Mouse (Mus musculus) spleen, postnatal 0 days (tissue): ENCODE data around the gene Olfr23. TPM values are rescaled to one million over a fixed set of nuclear protein-coding genes. Genes with fewer than 3 reads are reported as not detected.

ENCODE experiments used
- polyA plus RNA-seq: library from polyadenylated mRNA; unstranded; fragments of >200 nt; fragmentation: Nextera tagmentation; extraction: Ambion mirVana; gene quantifications from 2 replicates; pipeline ENCODE4 v1.2.1, GENCODE M21; 2015

Olfr23 gene
- polyA plus RNA-seq: not detected in 2 replicates

GRCm38 (mm10) chr11:73936377-73936776 is at the start of gene Olfr23:
Gene Olfr23, plus strand, starts transcription at chr11:73936677.

GRCm38 (mm10) chr11:73890671-73891070 is 45.8 kb upstream of the Olfr23 start, which contains the start of gene Olfr394:
Gene Olfr394, minus strand, starts transcription at chr11:73890771.

GRCm38 (mm10) chr11:73909199-73909598 is 27.3 kb upstream of the Olfr23 start, which contains the start of gene Olfr395:
Gene Olfr395, minus strand, starts transcription at chr11:73909299.

GRCm38 (mm10) chr11:73960517-73960916 is 24.0 kb downstream of the Olfr23 start, which contains the start of gene Olfr397:
Gene Olfr397, plus strand, starts transcription at chr11:73960817.

GRCm38 (mm10) chr11:73990307-73990706 is 53.8 kb downstream of the Olfr23 start, which contains the start of gene Olfr398:
Gene Olfr398, minus strand, starts transcription at chr11:73990407.

Other genes with a start within 250 kb of the Olfr23 start
- gene Zfp735, start 247.9 kb upstream of the Olfr23 start, polyA plus RNA-seq: not detected in 2 replicates
- not detected in 2 replicates for gene Olfr389, start 156.0 kb upstream of the Olfr23 start, polyA plus RNA-seq
- not detected in 2 replicates for gene Olfr390, start 153.7 kb upstream of the Olfr23 start, polyA plus RNA-seq
- gene Olfr391-ps, start 133.6 kb upstream of the Olfr23 start, polyA plus RNA-seq: not detected in 2 replicates
- gene Olfr392, start 119.6 kb upstream of the Olfr23 start, polyA plus RNA-seq: not detected in 2 replicates
- not detected in 2 replicates for gene Olfr393, start 85.2 kb upstream of the Olfr23 start, polyA plus RNA-seq
- not detected in 2 replicates for gene Olfr394, start 45.9 kb upstream of the Olfr23 start, polyA plus RNA-seq
- gene Olfr395, start 27.4 kb upstream of the Olfr23 start, polyA plus RNA-seq: not detected in 2 replicates
- gene Olfr397, start 24.1 kb downstream of the Olfr23 start, polyA plus RNA-seq: not detected in 2 replicates
- not detected in 2 replicates for gene Olfr398, start 53.7 kb downstream of the Olfr23 start, polyA plus RNA-seq
- gene Olfr139, start 119.9 kb downstream of the Olfr23 start, polyA plus RNA-seq: not detected in 2 replicates
- not detected in 2 replicates for gene Olfr399, start 119.9 kb downstream of the Olfr23 start, polyA plus RNA-seq
- gene Zfp616, start 133.3 kb downstream of the Olfr23 start, polyA plus RNA-seq: not detected in 2 replicates
- not detected in 2 replicates for gene Olfr401, start 177.0 kb downstream of the Olfr23 start, polyA plus RNA-seq
- not detected in 2 replicates for gene Olfr402, start 216.9 kb downstream of the Olfr23 start, polyA plus RNA-seq
- not detected in 2 replicates for gene Olfr403, start 249.6 kb downstream of the Olfr23 start, polyA plus RNA-seq